In genomic region chr15:83781304-83781703, GRCm38 (mm10) we compare ENCODE assay signal across 19 mouse cellular contexts. TPM values are rescaled to one million over a fixed set of nuclear protein-coding genes. Genes with fewer than 3 reads are reported as not detected.
DNase-seq lines count a peak whose midpoint lies in the region; ATAC-seq lines count a peak whose summit lies in the region.
"Had no signal": no experiment of that assay in that cellular context is flagged by ENCODE, and none has a peak within 500 bp of the region (broad histone marks: within the 10 kb centered on the region; RNA-seq: fewer than 3 reads in every experiment).

No protein-coding gene starts in this region.

- peaks cover 17% of the 10 kb centered on the region for H3K4me1 ChIP-seq in hindbrain, embryonic 13.5 days (replicated peaks)
- H3K4me1 ChIP-seq in hindbrain, embryonic 11.5 days (replicated peaks; ENCODE audit: control insufficient read depth, insufficient read depth, low read length) = no peaks in the 10 kb centered on the region; the same call in 1 of the 2 replicates
- peaks cover 5% of the 10 kb centered on the region; the same call in 1 of the 2 replicates for H3K4me1 ChIP-seq in hindbrain, embryonic 16.5 days (ENCODE audit: control insufficient read depth, insufficient read depth, low read depth, low read length)
- H3K4me1 ChIP-seq: megakaryocyte, embryonic 14.5 days had no signal

- no peak for DNase-seq in hindbrain, embryonic 11.5 days (ENCODE audit: low spot score)
- peak; percentile 66 to 75 for DNase-seq in right cerebral cortex, postnatal 10 days (ENCODE audit: low spot score in 2 of 2)
- no peak for DNase-seq in right cerebral cortex, postnatal 25 days
- no peak for DNase-seq in gastrocnemius, postnatal 14 days
- DNase-seq in cerebellum, adult 11-12 months = no peak
- DNase-seq in adipocyte (ENCODE audit: low spot score) = no peak
- DNase-seq: adrenal gland, postnatal 25 days; cerebellum, postnatal 36 days; heart, postnatal 4 days; kidney, adult 11 months; kidney, postnatal 14 days; thymus, adult 18-20 months had no signal

- H3K9me3 ChIP-seq in hindbrain, embryonic 13.5 days = no peaks in the 10 kb centered on the region
- no peaks in the 10 kb centered on the region for H3K9me3 ChIP-seq in hindbrain, embryonic 11.5 days (ENCODE audit: control insufficient read depth, low read length)
- no peaks in the 10 kb centered on the region for H3K9me3 ChIP-seq in hindbrain, embryonic 16.5 days (ENCODE audit: control insufficient read depth, low read length)
- H3K9me3 ChIP-seq: megakaryocyte, embryonic 14.5 days had no signal

- H3K4me2 ChIP-seq in hindbrain, embryonic 13.5 days = peak overlapping the region; percentile 89
- no peak overlapping the region for H3K4me2 ChIP-seq in hindbrain, embryonic 11.5 days (replicated peaks; ENCODE audit: low read depth, low read length)
- H3K4me2 ChIP-seq in hindbrain, embryonic 16.5 days (ENCODE audit: low read length) = peak overlapping the region; percentile 93
- H3K4me2 ChIP-seq: heart, embryonic 11.5 days; liver, embryonic 11.5 days had no signal

- H3K36me3 ChIP-seq in hindbrain, embryonic 13.5 days = no peaks in the 10 kb centered on the region
- no peaks in the 10 kb centered on the region for H3K36me3 ChIP-seq in hindbrain, embryonic 11.5 days (ENCODE audit: control insufficient read depth, insufficient read depth, low read length)
- H3K36me3 ChIP-seq in hindbrain, embryonic 16.5 days (ENCODE audit: control insufficient read depth, insufficient read depth, low read length) = no peaks in the 10 kb centered on the region

- no peak for ATAC-seq in hindbrain, embryonic 13.5 days (ENCODE audit: low FRiP score)
- no peak for ATAC-seq in hindbrain, embryonic 11.5 days (ENCODE audit: low FRiP score)
- no peak for ATAC-seq in hindbrain, embryonic 16.5 days

- H3K9ac ChIP-seq in hindbrain, embryonic 13.5 days = no peak overlapping the region
- H3K9ac ChIP-seq in hindbrain, embryonic 11.5 days (ENCODE audit: low read depth, low read length) = no peak overlapping the region
- 0 out of 2 replicates have a peak overlapping the region, but pooled peaks have one; percentile 11 for H3K9ac ChIP-seq in hindbrain, embryonic 16.5 days (ENCODE audit: low read depth, low read length)

- no peak overlapping the region for H3K4me3 ChIP-seq in hindbrain, embryonic 13.5 days
- no peak overlapping the region for H3K4me3 ChIP-seq in hindbrain, embryonic 11.5 days (ENCODE audit: low read depth, low read length)
- peak overlapping the region; percentile 65 for H3K4me3 ChIP-seq in hindbrain, embryonic 16.5 days (ENCODE audit: low read length)
- H3K4me3 ChIP-seq: megakaryocyte, embryonic 14.5 days had no signal

- WGBS in hindbrain, embryonic 13.5 days = 75% methylated on average over 11 of the region's 11 CpGs
- 80% methylated on average over 11 of the region's 11 CpGs for WGBS in hindbrain, embryonic 11.5 days
- WGBS in hindbrain, embryonic 16.5 days = 62% methylated on average over 11 of the region's 11 CpGs

- no peak overlapping the region for H3K27ac ChIP-seq in hindbrain, embryonic 13.5 days
- no peak overlapping the region for H3K27ac ChIP-seq in hindbrain, embryonic 11.5 days (ENCODE audit: low read depth, low read length)
- H3K27ac ChIP-seq in hindbrain, embryonic 16.5 days (ENCODE audit: low read depth, low read length) = no peak overlapping the region

- intact Hi-C loops in gastrocnemius, postnatal 14 days (cut with DNase I; ENCODE audit: low total_unique reads) = no loop called here

- peaks cover 60% of the 10 kb centered on the region for H3K27me3 ChIP-seq in hindbrain, embryonic 13.5 days
- H3K27me3 ChIP-seq in hindbrain, embryonic 11.5 days (ENCODE audit: control insufficient read depth, insufficient read depth, low read length) = peaks cover 16% of the 10 kb centered on the region
- H3K27me3 ChIP-seq in hindbrain, embryonic 16.5 days (replicated peaks; ENCODE audit: control insufficient read depth, insufficient read depth, low read length) = peaks cover 4% of the 10 kb centered on the region; the same call in 1 of the 2 replicates

RNA-seq across cellular contexts. Expression of gene Mpped1, which starts 2.0 kb away (rescaled TPM):
- 11.3 and 11.7 TPM in 2 replicates for polyA plus RNA-seq in hindbrain, embryonic 13.5 days (2015; fragmentation: Nextera tagmentation; extraction: Ambion mirVana)
- polyA plus RNA-seq in hindbrain, embryonic 11.5 days (2014; fragmentation: Nextera tagmentation; extraction: Ambion mirVana) = 4.2 and 4.8 TPM in 2 replicates
- polyA plus RNA-seq in hindbrain, embryonic 16.5 days (2015; fragmentation: Nextera tagmentation; extraction: Ambion mirVana) = 18.9 and 30.0 TPM in 2 replicates
- total RNA-seq in gastrocnemius, postnatal 14 days (2021) = not detected
- total RNA-seq: adrenal gland, postnatal 25 days; heart, postnatal 4 days had no signal
- polyA plus RNA-seq: small intestine, adult 2 months had no signal

RNA-seq across cellular contexts. Expression of gene Scube1, which starts 56.5 kb away (rescaled TPM):
- polyA plus RNA-seq in hindbrain, embryonic 13.5 days (2015; fragmentation: Nextera tagmentation; extraction: Ambion mirVana) = 13.5 and 16.5 TPM in 2 replicates
- polyA plus RNA-seq in hindbrain, embryonic 11.5 days (2014; fragmentation: Nextera tagmentation; extraction: Ambion mirVana) = 30.7 and 32.8 TPM in 2 replicates
- 5.8 and 9.2 TPM in 2 replicates for polyA plus RNA-seq in hindbrain, embryonic 16.5 days (2015; fragmentation: Nextera tagmentation; extraction: Ambion mirVana)
- 1 to 10 TPM; 1.2 to 1.7 TPM for total RNA-seq in gastrocnemius, postnatal 14 days (2021)
- total RNA-seq: CH12.LX had no signal

Comparison
In these comparisons a context has a peak if more than half of its experiments do, and no peak if none do; other contexts are left out.
1. DNase-seq: peak in right cerebral cortex, postnatal 10 days (2 of 2); none in hindbrain, embryonic 11.5 days (single experiment), right cerebral cortex, postnatal 25 days (single experiment), gastrocnemius, postnatal 14 days (single experiment), cerebellum, adult 11-12 months (single experiment) and adipocyte (single experiment).